Mouse (Mus musculus) ES-E14 (cell line): ENCODE results near the gene Pxk. TPM values are rescaled to one million over a fixed set of nuclear protein-coding genes. Genes with fewer than 3 reads are reported as not detected.

Experiments
- DNase-seq: peaks from one replicate; pipeline ENCODE4 v3.0.0-alpha.2; 2013; ENCODE audit warnings: low read depth, low spot score
- H3K27ac ChIP-seq: 2 replicates; pipeline ENCODE4 v1.5.1; 2012; ENCODE audit warnings: low read depth, mild to moderate bottlenecking, low read length, moderate library complexity, mixed read lengths; ENCODE audit not compliant: poor library complexity, insufficient read depth, severe bottlenecking
- H3K36me3 ChIP-seq: 2 replicates; pipeline ENCODE4 v1.6.1; 2012; ENCODE audit warnings: mild to moderate bottlenecking, low read length, moderate library complexity, mixed read lengths; ENCODE audit not compliant: control insufficient read depth, poor library complexity, insufficient read depth, severe bottlenecking
- H3K4me1 ChIP-seq, 2 experiments: fragments of 150-350 bp in 1 of 2; sonication (generic) in 1 of 2; 2 replicates each; pipeline ENCODE4 v1.6.1; 2012; ENCODE audit warnings: low read length in 2 of 2, mild to moderate bottlenecking in 1 of 2, mixed read lengths in 1 of 2; ENCODE audit not compliant: control insufficient read depth in 2 of 2, insufficient read depth in 2 of 2, poor library complexity in 1 of 2
- H3K4me3 ChIP-seq, 2 experiments: fragments of 150-350 bp in 1 of 2; sonication (generic) in 1 of 2; 2 replicates each; pipeline ENCODE4 v1.5.1; 2012; ENCODE audit warnings: low read length in 2 of 2, low read depth in 1 of 2, mild to moderate bottlenecking in 1 of 2, mixed read lengths in 1 of 2; ENCODE audit not compliant: insufficient read depth in 1 of 2, poor library complexity in 1 of 2, severe bottlenecking in 1 of 2
- H3K9ac ChIP-seq: 2 replicates; pipeline ENCODE4 v1.6.1; 2012; ENCODE audit warnings: low read depth, mild to moderate bottlenecking, low read length, mixed read lengths; ENCODE audit not compliant: poor library complexity, insufficient read depth, severe bottlenecking
- H3K9me3 ChIP-seq: fragments of 150-350 bp; sonication (generic); 2 replicates; pipeline ENCODE4 v1.6.1; 2012; ENCODE audit warnings: low read depth, mild to moderate bottlenecking, low read length; ENCODE audit not compliant: control insufficient read depth, insufficient read depth
- CHD2 ChIP-seq: IDR thresholded peaks from 2 replicates; pipeline ENCODE4 v1.6.1; 2014; ENCODE audit warnings: mild to moderate bottlenecking, low read depth, low read length, inconsistent platforms
- HCFC1 ChIP-seq: IDR thresholded peaks from 2 replicates; pipeline ENCODE4 v1.6.1; 2012; ENCODE audit warnings: low read length, inconsistent platforms, borderline replicate concordance; ENCODE audit not compliant: insufficient read depth
- MAFK ChIP-seq: IDR thresholded peaks from 2 replicates; pipeline ENCODE4 v1.6.1; 2014; ENCODE audit warnings: mild to moderate bottlenecking, low read depth, low read length, inconsistent platforms; ENCODE audit not compliant: insufficient read depth
- ZC3H11A ChIP-seq: IDR thresholded peaks from 2 replicates; pipeline ENCODE4 v1.6.1; 2012; ENCODE audit warnings: low read depth, mild to moderate bottlenecking, inconsistent platforms, low read length, borderline replicate concordance
- ZNF384 ChIP-seq: IDR thresholded peaks from 2 replicates; pipeline ENCODE4 v1.6.1; 2012; ENCODE audit warnings: low read depth, low read length, inconsistent platforms
- in situ Hi-C, 2 experiments: fragments of 600-800 bp; cut with MboI; formaldehyde crosslinking; loops; one replicate each; pipeline ENCODE4 v1.15.1; 2025; ENCODE audit warnings: low sequenced_read_pairs in 2 of 2, inconsistent platforms in 1 of 2; ENCODE audit not compliant: unreplicated experiment in 2 of 2
- total RNA-seq: library from RNA; depleted of rRNA; stranded (reverse); fragments of 300-350 nt; gene quantifications from 2 replicates; pipeline ENCODE4 v1.2.3, GENCODE M21; 2012

Gene Pxk
- total RNA-seq, 1 experiment = 5.4 TPM

- in situ Hi-C loops = no loop called here
- no peak overlapping the region for H3K9ac ChIP-seq
These were observed 93.4 kb downstream of the Pxk start for GRCm38 (mm10) chr14:8191331-8191965.

GRCm38 (mm10) chr14:8192727-8193126 is 94.7 kb downstream of the Pxk start:
- Histone ChIP-seq H3K27ac (no peak overlapping the region), H3K36me3 (no peaks in the 10 kb centered on the region), H3K4me3 (no peak overlapping the region), H3K9me3 (peaks cover 4% of the 10 kb centered on the region), H3K4me1 (no peaks in the 10 kb centered on the region), H3K9ac (no peak overlapping the region)
- TF ChIP-seq CHD2 (no peak), ZC3H11A (no peak), MAFK (no peak), HCFC1 (no peak), ZNF384 (no peak)
- in situ Hi-C loops = no loop called here
- no peak for DNase-seq

More at GRCm38 (mm10) chr14:8191331-8191965, 93.4 kb downstream of the Pxk start:
- H3K4me3 ChIP-seq = no peak overlapping the region
- no peaks in the 10 kb centered on the region for H3K36me3 ChIP-seq
- no peaks in the 10 kb centered on the region for H3K4me1 ChIP-seq
- H3K9me3 ChIP-seq = peaks cover 4% of the 10 kb centered on the region
- no peak overlapping the region for H3K27ac ChIP-seq
- DNase-seq = no peak
- TF ChIP-seq MAFK (no peak), ZC3H11A (no peak), CHD2 (no peak), HCFC1 (no peak), ZNF384 (no peak)

DNA sequence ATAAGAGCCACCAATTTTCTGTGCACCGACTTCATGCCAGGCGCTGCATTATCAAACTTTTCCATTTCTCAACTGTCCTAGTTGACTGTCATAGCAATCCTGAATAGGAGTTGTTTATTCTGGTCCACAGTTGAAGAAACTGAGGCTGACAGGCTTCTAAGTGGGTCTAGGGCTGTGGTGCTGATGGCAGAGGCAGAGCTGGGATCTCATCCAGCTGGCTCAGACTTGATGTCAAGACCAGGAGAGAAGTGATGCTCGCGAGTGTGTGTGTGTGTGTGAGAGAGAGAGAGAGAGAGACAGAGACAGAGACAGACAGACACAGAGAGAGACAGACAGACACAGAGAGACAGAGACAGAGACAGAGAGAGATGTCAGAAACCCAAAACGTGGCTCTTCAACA is 102.8 kb downstream of the Pxk start:
- Histone ChIP-seq H3K4me1 (no peaks in the 10 kb centered on the region), H3K9ac (no peak overlapping the region), H3K27ac (no peak overlapping the region), H3K36me3 (no peaks in the 10 kb centered on the region), H3K4me3 (no peak overlapping the region), H3K9me3 (no peaks in the 10 kb centered on the region)
- DNase-seq = no peak
- in situ Hi-C loops = no loop called here
- TF ChIP-seq MAFK = no peak
- TF ChIP-seq HCFC1 = no peak
- no peak for TF ChIP-seq CHD2
- no peak for TF ChIP-seq ZNF384
- no peak for TF ChIP-seq ZC3H11A

DNA sequence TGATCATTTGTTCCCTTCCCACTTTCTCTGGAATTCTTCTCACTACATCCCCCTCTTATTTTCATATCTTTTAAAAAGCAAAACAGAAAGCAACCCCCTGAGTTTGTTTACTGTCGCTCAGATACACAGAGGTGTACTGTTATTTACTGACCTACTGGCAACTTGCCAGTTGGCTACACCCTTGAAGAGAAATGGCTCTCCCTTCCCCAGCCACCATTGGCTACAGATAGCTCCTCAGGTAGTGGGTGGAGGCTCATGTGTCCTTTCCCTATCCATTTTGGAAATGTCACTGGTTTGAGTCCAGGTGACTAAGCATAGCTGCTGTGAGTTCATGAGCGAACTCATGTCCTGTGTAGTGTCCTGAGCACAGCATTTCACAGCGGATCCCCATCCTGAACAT is 103.7 kb downstream of the Pxk start:
- DNase-seq = no peak
- H3K36me3 ChIP-seq = no peaks in the 10 kb centered on the region
- in situ Hi-C loops = no loop called here
- TF ChIP-seq HCFC1 (no peak), CHD2 (no peak), ZNF384 (no peak), MAFK (no peak), ZC3H11A (no peak)
- no peak overlapping the region for H3K27ac ChIP-seq
- H3K4me1 ChIP-seq = peaks cover 0 to 2% of the 10 kb centered on the region in 2 experiments; a peak in 2 of 4 replicates
- no peaks in the 10 kb centered on the region for H3K9me3 ChIP-seq
- no peak overlapping the region for H3K9ac ChIP-seq
- no peak overlapping the region for H3K4me3 ChIP-seq
